Mouse (Mus musculus) bone marrow, adult 2 months (tissue): Measurements from ENCODE around the gene Pex10.

Source experiments
- CTCF ChIP-seq: fragments of 200-500 bp; IDR thresholded peaks from 2 replicates; pipeline ENCODE4 v1.5.1; 2011; ENCODE audit warnings: low read length, control low read depth; ENCODE audit not compliant: control insufficient read depth, insufficient read depth
- POLR2A ChIP-seq: fragments of 200-500 bp; IDR thresholded peaks from 2 replicates; pipeline ENCODE4 v1.6.1; 2011; ENCODE audit warnings: low read depth, mild to moderate bottlenecking, control low read depth, low read length, borderline replicate concordance; ENCODE audit not compliant: control insufficient read depth

- TF ChIP-seq CTCF = no peak
- no peak for TF ChIP-seq POLR2A
Observed at GRCm38 (mm10) chr4:155018066-155018465, 48.8 kb upstream of the Pex10 start.
